Mouse (Mus musculus): Measurements from ENCODE around the gene Ccdc142. TPM values are rescaled to one million over a fixed set of nuclear protein-coding genes. Genes with fewer than 3 reads are reported as not detected.

Gene Ccdc142
- polyA plus RNA-seq, 1 experiment from 2014 or later, result 4.3 TPM

GRCm38 (mm10) chr6:83087205-83087925, 14.0 kb upstream of the Ccdc142 start:
- no peak overlapping the region for H3K9ac ChIP-seq
- H3K9me3 ChIP-seq, result no peaks in the 10 kb centered on the region
- ATAC-seq (ENCODE audit: low FRiP score, low read depth), result no peak
- H3K4me3 ChIP-seq, result peak overlapping the region; percentile 16
- no peaks in the 10 kb centered on the region; the same call in 1 of the 2 replicates for H3K36me3 ChIP-seq
- no peak overlapping the region for H3K27ac ChIP-seq
- peak overlapping the region; percentile 45 for H3K4me2 ChIP-seq (replicated peaks)
- 2% methylated on average over 47 of the region's 47 CpGs for WGBS
- H3K4me1 ChIP-seq, result peaks cover 16% of the 10 kb centered on the region
- H3K27me3 ChIP-seq (replicated peaks), result peaks cover 80% of the 10 kb centered on the region

- H3K9ac ChIP-seq, result no peak overlapping the region
Observed at GRCm38 (mm10) chr6:83087926-83088260, 13.5 kb upstream of the Ccdc142 start.

GRCm38 (mm10) chr6:83092416-83093127, 8.8 kb upstream of the Ccdc142 start:
- no peak overlapping the region for H3K27ac ChIP-seq
- no peaks in the 10 kb centered on the region for H3K36me3 ChIP-seq
- H3K27me3 ChIP-seq (replicated peaks), result peaks cover 29% of the 10 kb centered on the region
- no peaks in the 10 kb centered on the region for H3K9me3 ChIP-seq
- no peak overlapping the region for H3K9ac ChIP-seq
- ATAC-seq (ENCODE audit: low FRiP score, low read depth), result no peak
- WGBS, result 39% methylated on average over 6 of the region's 6 CpGs
- H3K4me2 ChIP-seq (replicated peaks), result no peak overlapping the region
- H3K4me1 ChIP-seq, result peaks cover 2% of the 10 kb centered on the region
- no peak overlapping the region for H3K4me3 ChIP-seq

More at GRCm38 (mm10) chr6:83087926-83088260, 13.5 kb upstream of the Ccdc142 start:
- Histone ChIP-seq H3K27me3 (replicated peaks) (peaks cover 75% of the 10 kb centered on the region), H3K27ac (no peak overlapping the region), H3K4me3 (0 out of 2 replicates have a peak overlapping the region, but pooled peaks have one; percentile 16), H3K4me2 (replicated peaks) (peak overlapping the region; percentile 45), H3K4me1 (peaks cover 16% of the 10 kb centered on the region), H3K36me3 (no peaks in the 10 kb centered on the region), H3K9me3 (no peaks in the 10 kb centered on the region)
- WGBS, result 6% methylated on average over 9 of the region's 9 CpGs
- ATAC-seq (ENCODE audit: low FRiP score, low read depth), result no peak

GRCm38 (mm10) chr6:83095968-83096367, 5.4 kb upstream of the Ccdc142 start:
- Histone ChIP-seq H3K9ac (no peak overlapping the region), H3K27ac (no peak overlapping the region), H3K4me2 (replicated peaks) (no peak overlapping the region), H3K36me3 (no peaks in the 10 kb centered on the region), H3K4me1 (no peaks in the 10 kb centered on the region), H3K4me3 (no peak overlapping the region), H3K27me3 (replicated peaks) (peaks cover 2% of the 10 kb centered on the region; the same call in 1 of the 2 replicates), H3K9me3 (no peaks in the 10 kb centered on the region)
- 54% methylated on average over 6 of the region's 6 CpGs for WGBS
- no peak for ATAC-seq (ENCODE audit: low FRiP score, low read depth)

GRCm38 (mm10) chr6:83098411-83098810, 3.0 kb upstream of the Ccdc142 start:
- 69% methylated on average over 2 of the region's 2 CpGs for WGBS
- no peak for ATAC-seq (ENCODE audit: low FRiP score, low read depth)
- H3K27me3 ChIP-seq (replicated peaks), result peaks cover 3% of the 10 kb centered on the region; the same call in 1 of the 2 replicates
- no peak overlapping the region for H3K4me2 ChIP-seq (replicated peaks)
- H3K27ac ChIP-seq, result no peak overlapping the region
- H3K4me3 ChIP-seq, result no peak overlapping the region
- no peaks in the 10 kb centered on the region for H3K9me3 ChIP-seq
- peaks cover 16% of the 10 kb centered on the region for H3K4me1 ChIP-seq
- no peak overlapping the region for H3K9ac ChIP-seq
- no peaks in the 10 kb centered on the region for H3K36me3 ChIP-seq

- under 1% methylated on average over 74 of the region's 74 CpGs for WGBS
- peak; percentile 79 for ATAC-seq (ENCODE audit: low FRiP score, low read depth)
- peaks cover 18% of the 10 kb centered on the region for H3K4me1 ChIP-seq
- H3K36me3 ChIP-seq, result peaks cover 3% of the 10 kb centered on the region; the same call in 1 of the 2 replicates
- peak overlapping the region; percentile 76 for H3K4me3 ChIP-seq
- H3K27me3 ChIP-seq (replicated peaks), result peaks cover 3% of the 10 kb centered on the region; the same call in 1 of the 2 replicates
- no peaks in the 10 kb centered on the region for H3K9me3 ChIP-seq
- peak overlapping the region; percentile 99 for H3K4me2 ChIP-seq (replicated peaks)
- peak overlapping the region; percentile 85 for H3K9ac ChIP-seq
- peak overlapping the region; percentile 65; the same call in 1 of the 2 replicates for H3K27ac ChIP-seq
Observed at GRCm38 (mm10) chr6:83101688-83102556, 521 bp downstream of the Ccdc142 start.

GRCm38 (mm10) chr6:83103130-83103650, 1.8 kb downstream of the Ccdc142 start:
- H3K4me3 ChIP-seq, result no peak overlapping the region

DNA sequence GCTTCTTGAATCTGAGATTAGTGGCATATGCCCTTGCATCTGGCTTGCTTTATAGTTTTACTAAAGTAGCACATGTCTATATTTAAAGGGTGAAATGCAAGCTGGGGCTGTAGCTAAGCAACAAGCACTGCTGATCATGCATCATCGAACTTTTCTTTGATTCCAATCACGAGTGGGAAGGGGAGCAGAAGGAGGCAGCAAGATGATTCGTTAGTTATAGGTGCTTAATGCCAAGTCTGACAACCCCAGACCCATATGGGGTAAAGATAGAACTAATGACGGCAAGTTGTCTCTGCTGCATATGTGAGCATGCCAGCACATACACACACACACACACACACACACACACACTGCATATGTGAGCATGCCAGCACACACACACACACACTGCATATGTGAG, 2.8 kb downstream of the Ccdc142 start:
- WGBS, result 83% methylated on average over 4 of the region's 4 CpGs
- Histone ChIP-seq H3K9ac (no peak overlapping the region), H3K36me3 (peaks cover 7% of the 10 kb centered on the region; the same call in 1 of the 2 replicates), H3K27ac (no peak overlapping the region), H3K4me2 (replicated peaks) (no peak overlapping the region), H3K4me3 (no peak overlapping the region), H3K4me1 (peaks cover 29% of the 10 kb centered on the region), H3K27me3 (replicated peaks) (peaks cover 3% of the 10 kb centered on the region; the same call in 1 of the 2 replicates), H3K9me3 (no peaks in the 10 kb centered on the region)
- ATAC-seq (ENCODE audit: low FRiP score, low read depth), result no peak

More at GRCm38 (mm10) chr6:83103130-83103650, 1.8 kb downstream of the Ccdc142 start:
- no peak overlapping the region for H3K27ac ChIP-seq
- H3K27me3 ChIP-seq (replicated peaks), result peaks cover 3% of the 10 kb centered on the region; the same call in 1 of the 2 replicates
- 60% methylated on average over 10 of the region's 11 CpGs for WGBS
- H3K9me3 ChIP-seq, result no peaks in the 10 kb centered on the region
- H3K9ac ChIP-seq, result peak overlapping the region; percentile 85
- peak overlapping the region; percentile 99 for H3K4me2 ChIP-seq (replicated peaks)
- H3K36me3 ChIP-seq, result peaks cover 7% of the 10 kb centered on the region; the same call in 1 of the 2 replicates
- peaks cover 24% of the 10 kb centered on the region for H3K4me1 ChIP-seq
- no peak for ATAC-seq (ENCODE audit: low FRiP score, low read depth)

DNA sequence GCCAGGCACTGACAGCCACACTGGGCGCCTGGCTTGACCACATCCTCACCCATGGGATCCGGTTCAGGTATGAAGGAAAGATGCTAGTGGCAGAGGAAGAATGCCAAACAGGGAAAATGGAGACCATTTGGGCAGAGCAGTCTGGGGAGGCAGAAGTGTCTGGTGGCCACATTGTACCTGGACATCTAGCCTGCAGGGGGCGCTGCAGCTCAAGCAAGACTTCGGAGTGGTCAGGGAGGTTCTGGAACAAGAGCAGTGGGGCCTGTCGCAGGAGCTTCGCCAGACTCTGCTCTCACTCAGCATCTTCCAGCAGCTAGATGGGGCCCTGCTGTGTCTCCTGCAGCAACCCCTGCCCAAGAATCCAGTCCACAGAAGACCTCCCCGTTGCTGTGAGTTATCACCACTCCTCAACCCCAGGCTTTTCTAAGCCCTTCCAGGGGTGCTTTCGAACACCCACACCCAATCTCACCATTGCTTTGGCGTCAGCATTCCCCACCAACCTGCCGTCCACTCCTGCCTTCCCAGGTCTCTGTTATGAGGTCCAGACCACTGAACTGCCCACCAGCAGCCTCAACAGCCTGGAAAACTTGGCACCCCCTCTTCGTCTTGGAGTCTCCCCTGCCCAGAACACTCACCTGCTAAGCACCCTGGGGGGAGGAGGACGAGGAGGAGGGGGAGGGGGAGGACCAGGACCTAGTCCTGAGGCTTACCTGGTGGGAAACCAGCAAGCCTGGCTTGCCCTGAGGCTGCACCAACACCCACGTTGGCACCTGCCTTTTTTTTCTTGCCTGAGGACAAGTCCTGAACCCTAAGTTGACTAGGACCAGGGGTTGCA, 6.4 kb downstream of the Ccdc142 start:
- Histone ChIP-seq H3K4me1 (peaks cover 30% of the 10 kb centered on the region), H3K27me3 (replicated peaks) (peaks cover 3% of the 10 kb centered on the region; the same call in 1 of the 2 replicates), H3K4me2 (replicated peaks) (peak overlapping the region; percentile 87), H3K9me3 (no peaks in the 10 kb centered on the region), H3K36me3 (peaks cover 7% of the 10 kb centered on the region; the same call in 1 of the 2 replicates), H3K4me3 (peak overlapping the region; percentile 85; the same call in 1 of the 2 replicates), H3K9ac (peak overlapping the region; percentile 90; the same call in 1 of the 2 replicates), H3K27ac (no peak overlapping the region)
- 36% methylated on average over 13 of the region's 13 CpGs for WGBS
- ATAC-seq (ENCODE audit: low FRiP score, low read depth), result 0 out of 2 replicates have a peak, but pooled peaks have one; percentile 18

GRCm38 (mm10) chr6:83108762-83109668, 7.6 kb downstream of the Ccdc142 start, which contains the start of gene Mrpl53:
Gene Mrpl53 (plus strand): TSS chr6:83109040.
- Histone ChIP-seq H3K4me2 (replicated peaks) (peak within 1 kb of the TSS; percentile 87), H3K4me3 (peak within 1 kb of the TSS; percentile 85), H3K9ac (peak within 1 kb of the TSS; percentile 90), H3K36me3 (peaks cover 7% of the 10 kb centered on the region; the same call in 1 of the 2 replicates), H3K9me3 (no peaks in the 10 kb centered on the region), H3K27me3 (replicated peaks) (no peaks in the 10 kb centered on the region), H3K27ac (peak within 1 kb of the TSS; percentile 42; the same call in 1 of the 2 replicates), H3K4me1 (peaks cover 22% of the 10 kb centered on the region)
- ATAC-seq (ENCODE audit: low FRiP score, low read depth), result peak; percentile 93
- under 1% methylated on average over 76 of the region's 76 CpGs for WGBS
